Mouse (Mus musculus): ENCODE results near the gene Olfr1166. TPM values are rescaled to one million over a fixed set of nuclear protein-coding genes. Genes with fewer than 3 reads are reported as not detected.

The Olfr1166 gene
- not detected for polyA plus RNA-seq (2017; shearing (Covaris generic))

GRCm38 (mm10) chr2:88128172-88128571, at the start of gene Olfr1166:
Gene Olfr1166, minus strand, starts transcription at chr2:88128272.

GRCm38 (mm10) chr2:88155093-88155492, 27.0 kb upstream of the Olfr1166 start, which contains the start of gene Olfr1167:
Gene Olfr1167, minus strand, starts transcription at chr2:88155193.

DNA sequence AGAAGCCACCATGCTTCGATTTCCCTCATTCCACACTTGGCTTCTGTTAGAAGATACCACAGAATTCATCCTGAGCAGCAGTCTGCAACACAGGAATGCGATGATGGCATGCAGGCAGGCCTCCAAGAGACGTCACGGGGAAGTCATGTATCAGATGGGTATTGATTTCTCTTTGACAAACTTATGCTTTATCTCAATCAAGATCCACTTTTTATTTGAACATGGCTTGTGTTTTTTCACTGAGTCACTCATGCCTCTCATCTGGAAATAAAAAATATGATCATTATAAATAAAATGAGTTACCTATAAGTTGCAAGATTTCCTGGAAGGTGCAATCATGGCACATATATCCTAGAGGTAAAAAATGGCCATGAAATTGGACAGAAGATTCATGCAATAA, 34.2 kb downstream of the Olfr1166 start, which contains the start of gene Olfr1164:
TSS of gene Olfr1164 (minus strand) at position 101 of the 400 bp plus-strand sequence.

Other genes with a start within 250 kb of the Olfr1166 start
- gene Olfr1153, start 233.3 kb downstream of the Olfr1166 start, polyA plus RNA-seq (2017; shearing (Covaris generic)): not detected
- not detected for gene Olfr1154, start 223.1 kb downstream of the Olfr1166 start, polyA plus RNA-seq (2017; shearing (Covaris generic))
- not detected for gene Olfr1155, start 183.1 kb downstream of the Olfr1166 start, polyA plus RNA-seq (2017; shearing (Covaris generic))
- gene Olfr1156, start 175.2 kb downstream of the Olfr1166 start, polyA plus RNA-seq (2017; shearing (Covaris generic)): 0.20 TPM
- gene Olfr1157, start 160.0 kb downstream of the Olfr1166 start, polyA plus RNA-seq (2017; shearing (Covaris generic)): not detected
- not detected for gene Olfr74, start 153.6 kb downstream of the Olfr1166 start, polyA plus RNA-seq (2017; shearing (Covaris generic))
- not detected for gene Olfr1158, start 138.2 kb downstream of the Olfr1166 start, polyA plus RNA-seq (2017; shearing (Covaris generic))
- 0.16 TPM for gene Olfr1160, start 120.0 kb downstream of the Olfr1166 start, polyA plus RNA-seq (2017; shearing (Covaris generic))
- gene Olfr1161, start 105.5 kb downstream of the Olfr1166 start, polyA plus RNA-seq (2017; shearing (Covaris generic)): not detected
- not detected for gene Olfr73, start 90.6 kb downstream of the Olfr1166 start, polyA plus RNA-seq (2017; shearing (Covaris generic))
- gene Olfr1162, start 77.1 kb downstream of the Olfr1166 start, polyA plus RNA-seq (2017; shearing (Covaris generic)): 0.10 TPM
- not detected for gene Olfr1163, start 56.4 kb downstream of the Olfr1166 start, polyA plus RNA-seq (2017; shearing (Covaris generic))
- gene Olfr1164, start 34.3 kb downstream of the Olfr1166 start, polyA plus RNA-seq (2017; shearing (Covaris generic)): not detected
- gene Olfr1167, start 26.9 kb upstream of the Olfr1166 start, polyA plus RNA-seq (2017; shearing (Covaris generic)): not detected
- gene Olfr1168, start 53.6 kb upstream of the Olfr1166 start, polyA plus RNA-seq (2017; shearing (Covaris generic)): not detected
- gene Olfr1170, start 100.1 kb upstream of the Olfr1166 start, polyA plus RNA-seq (2017; shearing (Covaris generic)): not detected
- gene Olfr1173, start 151.6 kb upstream of the Olfr1166 start, polyA plus RNA-seq (2017; shearing (Covaris generic)): 0.10 TPM
- not detected for gene Olfr1174-ps, start 186.9 kb upstream of the Olfr1166 start, polyA plus RNA-seq (2017; shearing (Covaris generic))
- gene Olfr1175-ps, start 198.9 kb upstream of the Olfr1166 start, polyA plus RNA-seq (2017; shearing (Covaris generic)): 0.09 TPM
- not detected for gene Olfr1176, start 208.4 kb upstream of the Olfr1166 start, polyA plus RNA-seq (2017; shearing (Covaris generic))
- not detected for gene Olfr1177-ps, start 218.2 kb upstream of the Olfr1166 start, polyA plus RNA-seq (2017; shearing (Covaris generic))